Mouse (Mus musculus): ENCODE results near the gene Ankrd9. TPM values are rescaled to one million over a fixed set of nuclear protein-coding genes. Genes with fewer than 3 reads are reported as not detected.

Gene Ankrd9
- polyA plus RNA-seq, 1 experiment = 2.2 TPM

GRCm38 (mm10) chr12:110952628-110953385 lies 26.0 kb downstream of the Ankrd9 start:
- H3K27ac ChIP-seq (ENCODE audit: insufficient read depth, low read depth, low read length) = no peak overlapping the region
- TF ChIP-seq POLR2A (IDR thresholded peaks at IDR 0.05; ENCODE audit: borderline replicate concordance, low read depth, low read length) (no peak), CTCF (IDR thresholded peaks at IDR 0.05; ENCODE audit: low read depth, low read length) (no peak)

GRCm38 (mm10) chr12:110951236-110951635 lies 27.6 kb downstream of the Ankrd9 start:
- no peak overlapping the region for H3K4me3 ChIP-seq (ENCODE audit: insufficient read depth, low read length)
- H3K27ac ChIP-seq (ENCODE audit: insufficient read depth, low read depth, low read length) = no peak overlapping the region
- TF ChIP-seq POLR2A (IDR thresholded peaks at IDR 0.05; ENCODE audit: borderline replicate concordance, low read depth, low read length) (no peak), CTCF (IDR thresholded peaks at IDR 0.05; ENCODE audit: low read depth, low read length) (no peak)
- peaks cover 4% of the 10 kb centered on the region; the same call in 1 of the 2 replicates for H3K4me1 ChIP-seq (ENCODE audit: control insufficient read depth, insufficient read depth, low read length)

More at GRCm38 (mm10) chr12:110952628-110953385, 26.0 kb downstream of the Ankrd9 start:
- H3K4me1 ChIP-seq (ENCODE audit: control insufficient read depth, insufficient read depth, low read length) = peaks cover 4% of the 10 kb centered on the region
- no peak overlapping the region for H3K4me3 ChIP-seq (ENCODE audit: insufficient read depth, low read length)

- Histone ChIP-seq H3K27ac (ENCODE audit: insufficient read depth, low read depth, low read length) (no peak overlapping the region), H3K4me1 (ENCODE audit: control insufficient read depth, insufficient read depth, low read length) (peaks cover 4% of the 10 kb centered on the region; the same call in 1 of the 2 replicates), H3K4me3 (ENCODE audit: insufficient read depth, low read length) (no peak overlapping the region)
- TF ChIP-seq CTCF (IDR thresholded peaks at IDR 0.05; ENCODE audit: low read depth, low read length) (no peak), POLR2A (IDR thresholded peaks at IDR 0.05; ENCODE audit: borderline replicate concordance, low read depth, low read length) (no peak)
Measured at GRCm38 (mm10) chr12:110950151-110950550, 28.7 kb downstream of the Ankrd9 start.

- peaks cover 4% of the 10 kb centered on the region; the same call in 1 of the 2 replicates for H3K4me1 ChIP-seq (ENCODE audit: control insufficient read depth, insufficient read depth, low read length)
- no peak for TF ChIP-seq POLR2A (IDR thresholded peaks at IDR 0.05; ENCODE audit: borderline replicate concordance, low read depth, low read length)
- TF ChIP-seq CTCF (IDR thresholded peaks at IDR 0.05; ENCODE audit: low read depth, low read length) = no peak
- no peak overlapping the region for H3K27ac ChIP-seq (ENCODE audit: insufficient read depth, low read depth, low read length)
- H3K4me3 ChIP-seq (ENCODE audit: insufficient read depth, low read length) = no peak overlapping the region
Measured at GRCm38 (mm10) chr12:110949410-110949809, 29.4 kb downstream of the Ankrd9 start.

GRCm38 (mm10) chr12:110948910-110949201 lies 30.0 kb downstream of the Ankrd9 start:
- Histone ChIP-seq H3K4me1 (ENCODE audit: control insufficient read depth, insufficient read depth, low read length) (peaks cover 4% of the 10 kb centered on the region; the same call in 1 of the 2 replicates), H3K4me3 (ENCODE audit: insufficient read depth, low read length) (no peak overlapping the region), H3K27ac (ENCODE audit: insufficient read depth, low read depth, low read length) (no peak overlapping the region)
- TF ChIP-seq CTCF (IDR thresholded peaks at IDR 0.05; ENCODE audit: low read depth, low read length) (no peak), POLR2A (IDR thresholded peaks at IDR 0.05; ENCODE audit: borderline replicate concordance, low read depth, low read length) (no peak)

- TF ChIP-seq POLR2A (IDR thresholded peaks at IDR 0.05; ENCODE audit: borderline replicate concordance, low read depth, low read length) (no peak), CTCF (IDR thresholded peaks at IDR 0.05; ENCODE audit: low read depth, low read length) (no peak)
- Histone ChIP-seq H3K4me3 (ENCODE audit: insufficient read depth, low read length) (no peak overlapping the region), H3K4me1 (ENCODE audit: control insufficient read depth, insufficient read depth, low read length) (peaks cover 4% of the 10 kb centered on the region; the same call in 1 of the 2 replicates), H3K27ac (ENCODE audit: insufficient read depth, low read depth, low read length) (no peak overlapping the region)
Measured at GRCm38 (mm10) chr12:110948082-110948909, 30.5 kb downstream of the Ankrd9 start.

- no peak for TF ChIP-seq POLR2A (IDR thresholded peaks at IDR 0.05; ENCODE audit: borderline replicate concordance, low read depth, low read length)
- no peak for TF ChIP-seq CTCF (IDR thresholded peaks at IDR 0.05; ENCODE audit: low read depth, low read length)
- H3K27ac ChIP-seq (ENCODE audit: insufficient read depth, low read depth, low read length) = no peak overlapping the region
- H3K4me3 ChIP-seq (ENCODE audit: insufficient read depth, low read length) = no peak overlapping the region
- H3K4me1 ChIP-seq (ENCODE audit: control insufficient read depth, insufficient read depth, low read length) = peaks cover 4% of the 10 kb centered on the region; the same call in 1 of the 2 replicates
Measured at GRCm38 (mm10) chr12:110946216-110946615, 32.6 kb downstream of the Ankrd9 start.

GRCm38 (mm10) chr12:110940869-110941268 lies 38.0 kb downstream of the Ankrd9 start:
- no peaks in the 10 kb centered on the region for H3K4me1 ChIP-seq (ENCODE audit: control insufficient read depth, insufficient read depth, low read length)
- TF ChIP-seq POLR2A (IDR thresholded peaks at IDR 0.05; ENCODE audit: borderline replicate concordance, low read depth, low read length) = no peak
- TF ChIP-seq CTCF (IDR thresholded peaks at IDR 0.05; ENCODE audit: low read depth, low read length) = no peak
- no peak overlapping the region for H3K27ac ChIP-seq (ENCODE audit: insufficient read depth, low read depth, low read length)
- H3K4me3 ChIP-seq (ENCODE audit: insufficient read depth, low read length) = no peak overlapping the region

- H3K4me1 ChIP-seq (ENCODE audit: control insufficient read depth, insufficient read depth, low read length) = no peaks in the 10 kb centered on the region
- H3K27ac ChIP-seq (ENCODE audit: insufficient read depth, low read depth, low read length) = no peak overlapping the region
- H3K4me3 ChIP-seq (ENCODE audit: insufficient read depth, low read length) = no peak overlapping the region
- TF ChIP-seq CTCF (IDR thresholded peaks at IDR 0.05; ENCODE audit: low read depth, low read length) (no peak), POLR2A (IDR thresholded peaks at IDR 0.05; ENCODE audit: borderline replicate concordance, low read depth, low read length) (no peak)
Measured at GRCm38 (mm10) chr12:110939385-110939784, 39.5 kb downstream of the Ankrd9 start.

- no peak overlapping the region for H3K4me3 ChIP-seq (ENCODE audit: insufficient read depth, low read length)
- TF ChIP-seq POLR2A (IDR thresholded peaks at IDR 0.05; ENCODE audit: borderline replicate concordance, low read depth, low read length) = no peak
- no peak for TF ChIP-seq CTCF (IDR thresholded peaks at IDR 0.05; ENCODE audit: low read depth, low read length)
- no peak overlapping the region for H3K27ac ChIP-seq (ENCODE audit: insufficient read depth, low read depth, low read length)
- H3K4me1 ChIP-seq (ENCODE audit: control insufficient read depth, insufficient read depth, low read length) = peaks cover 10% of the 10 kb centered on the region
Measured at GRCm38 (mm10) chr12:110937496-110937895, 41.3 kb downstream of the Ankrd9 start.
